Mouse (Mus musculus): ENCODE data around the gene Plekhg5. TPM values are rescaled to one million over a fixed set of nuclear protein-coding genes. Genes with fewer than 3 reads are reported as not detected.

The Plekhg5 gene
- polyA plus RNA-seq, 1 experiment from 2014 or later = 1.8 TPM

DNA sequence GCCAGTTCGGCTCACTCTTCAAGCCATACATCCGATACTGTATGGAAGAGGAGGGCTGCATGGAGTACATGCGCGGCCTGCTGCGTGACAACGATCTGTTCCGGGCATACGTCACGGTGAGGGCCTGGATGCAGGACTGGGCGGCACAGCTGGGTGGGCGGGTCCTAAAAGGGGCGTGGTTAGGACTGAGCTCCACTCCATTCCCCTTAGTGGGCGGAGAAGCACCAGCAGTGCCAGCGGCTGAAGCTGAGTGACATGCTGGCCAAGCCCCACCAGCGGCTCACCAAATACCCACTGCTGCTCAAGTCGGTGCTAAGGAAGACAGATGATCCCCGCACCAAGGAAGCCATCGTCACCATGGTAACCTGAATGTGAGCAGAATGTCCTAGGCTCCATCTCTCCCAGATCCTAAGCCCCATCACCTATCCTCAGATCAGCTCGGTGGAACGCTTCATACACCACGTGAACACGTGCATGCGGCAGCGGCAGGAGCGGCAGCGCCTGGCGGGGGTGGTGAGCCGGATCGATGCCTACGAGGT lies 35.7 kb downstream of the Plekhg5 start:
- 52% methylated on average over 30 of the region's 30 CpGs for WGBS (ENCODE audit: insufficient replicate concordance)
- TF ChIP-seq EP300 (IDR thresholded peaks at IDR 0.05; ENCODE audit: low read depth) (no peak), CTCF (IDR thresholded peaks at IDR 0.05; ENCODE audit: low read depth) (no peak)
- Histone ChIP-seq H3K36me3 (replicated peaks; ENCODE audit: insufficient read depth, low read length) (peaks cover 18% of the 10 kb centered on the region), H3K9me3 (ENCODE audit: low read length) (no peaks in the 10 kb centered on the region), H3K27me3 (ENCODE audit: insufficient read depth, low read length) (no peaks in the 10 kb centered on the region), H3K9ac (replicated peaks) (0 out of 2 replicates have a peak overlapping the region, but pooled peaks have one; percentile 38), H3K4me1 (ENCODE audit: insufficient read depth) (peaks cover 8% of the 10 kb centered on the region; the same call in 1 of the 2 replicates), H3K4me2 (ENCODE audit: low read depth, low read length) (peak overlapping the region; percentile 80), H3K4me3 (ENCODE audit: low read depth, low read length) (peak overlapping the region; percentile 45), H3K27ac (ENCODE audit: low read depth) (peak overlapping the region; percentile 78)
- ATAC-seq (peak; percentile 93), DNase-seq (peak; percentile 90)

DNA sequence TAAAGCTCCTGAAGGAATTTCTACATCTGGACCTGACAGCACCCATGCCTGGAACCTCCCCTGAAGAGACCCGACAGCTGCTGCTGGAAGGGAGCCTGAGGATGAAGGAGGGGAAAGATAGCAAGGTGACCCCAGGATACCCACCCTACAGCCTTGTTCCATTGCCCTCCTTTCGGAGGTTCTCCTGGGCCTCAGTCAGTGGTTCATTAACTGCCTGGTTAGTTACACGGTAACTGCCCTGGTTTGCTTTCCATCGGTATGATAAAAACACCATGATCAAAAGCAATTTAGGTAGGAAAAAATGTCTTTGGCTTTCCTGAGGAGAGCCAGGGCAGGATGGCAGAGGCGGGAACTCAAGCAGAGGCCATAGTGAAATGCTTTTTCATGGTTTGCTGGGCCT lies 36.4 kb downstream of the Plekhg5 start:
- Histone ChIP-seq H3K27ac (ENCODE audit: low read depth) (no peak overlapping the region), H3K4me2 (ENCODE audit: low read depth, low read length) (peak overlapping the region; percentile 80), H3K4me3 (ENCODE audit: low read depth, low read length) (no peak overlapping the region), H3K9ac (replicated peaks) (no peak overlapping the region), H3K36me3 (replicated peaks; ENCODE audit: insufficient read depth, low read length) (peaks cover 13% of the 10 kb centered on the region), H3K4me1 (ENCODE audit: insufficient read depth) (peaks cover 8% of the 10 kb centered on the region; the same call in 1 of the 2 replicates), H3K27me3 (ENCODE audit: insufficient read depth, low read length) (no peaks in the 10 kb centered on the region), H3K9me3 (ENCODE audit: low read length) (no peaks in the 10 kb centered on the region)
- DNase-seq (no peak), ATAC-seq (no peak)
- WGBS (ENCODE audit: insufficient replicate concordance) = 87% methylated on average over 5 of the region's 5 CpGs
- TF ChIP-seq EP300 (IDR thresholded peaks at IDR 0.05; ENCODE audit: low read depth) (no peak), CTCF (IDR thresholded peaks at IDR 0.05; ENCODE audit: low read depth) (no peak)

DNA sequence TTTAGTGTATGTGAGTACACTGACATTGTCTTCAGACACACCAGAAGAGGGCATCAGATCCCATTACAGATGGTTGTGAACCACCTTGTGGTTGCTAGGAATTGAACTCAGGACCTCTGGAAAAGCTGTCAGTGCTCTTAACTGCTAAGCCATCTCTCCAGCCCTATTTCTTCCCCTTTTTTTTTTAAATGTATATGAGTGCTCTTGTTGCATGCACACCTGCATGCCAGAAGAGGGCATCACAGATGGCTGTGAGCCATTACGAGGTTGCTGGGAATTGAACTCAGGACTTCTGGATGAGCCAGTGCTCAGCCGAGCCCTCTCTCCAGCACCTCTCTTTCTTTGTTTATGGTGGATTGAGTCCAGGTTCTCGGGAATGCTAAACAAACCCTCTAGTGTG lies 37.2 kb downstream of the Plekhg5 start:
- Histone ChIP-seq H3K36me3 (replicated peaks; ENCODE audit: insufficient read depth, low read length) (peaks cover 12% of the 10 kb centered on the region), H3K4me3 (ENCODE audit: low read depth, low read length) (no peak overlapping the region), H3K9ac (replicated peaks) (no peak overlapping the region), H3K27ac (ENCODE audit: low read depth) (no peak overlapping the region), H3K9me3 (ENCODE audit: low read length) (no peaks in the 10 kb centered on the region), H3K4me1 (ENCODE audit: insufficient read depth) (peaks cover 8% of the 10 kb centered on the region; the same call in 1 of the 2 replicates), H3K27me3 (ENCODE audit: insufficient read depth, low read length) (no peaks in the 10 kb centered on the region), H3K4me2 (ENCODE audit: low read depth, low read length) (no peak overlapping the region)
- 90% methylated on average over 3 of the region's 3 CpGs for WGBS (ENCODE audit: insufficient replicate concordance)
- DNase-seq (no peak), ATAC-seq (no peak)
- TF ChIP-seq EP300 (IDR thresholded peaks at IDR 0.05; ENCODE audit: low read depth) (no peak), CTCF (IDR thresholded peaks at IDR 0.05; ENCODE audit: low read depth) (0 out of 2 replicates have a peak, but pooled peaks have one; percentile 18)

DNA sequence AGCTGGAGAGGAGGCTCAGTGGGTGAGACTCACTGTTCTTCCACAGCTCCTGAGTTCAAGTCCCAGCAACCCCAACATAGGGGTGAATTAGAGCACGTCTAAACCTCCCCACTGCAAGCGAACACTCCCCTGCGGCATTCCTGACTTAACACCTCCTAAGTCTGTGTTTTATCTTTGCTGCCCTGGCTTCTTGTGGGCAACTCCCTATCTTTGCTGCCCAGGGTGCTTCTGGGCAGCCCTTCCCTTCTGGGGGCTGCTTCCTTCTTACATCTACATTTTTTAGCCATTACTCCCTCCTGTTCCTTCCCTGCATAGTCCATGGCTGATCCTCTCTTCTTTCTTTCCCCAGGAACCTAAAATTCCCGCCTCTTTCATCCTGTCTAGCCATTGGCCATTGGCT lies 38.4 kb downstream of the Plekhg5 start:
- Histone ChIP-seq H3K4me3 (ENCODE audit: low read depth, low read length) (no peak overlapping the region), H3K4me2 (ENCODE audit: low read depth, low read length) (peak overlapping the region; percentile 30), H3K27me3 (ENCODE audit: insufficient read depth, low read length) (peaks cover 11% of the 10 kb centered on the region), H3K9me3 (ENCODE audit: low read length) (no peaks in the 10 kb centered on the region), H3K9ac (replicated peaks) (no peak overlapping the region), H3K4me1 (ENCODE audit: insufficient read depth) (peaks cover 8% of the 10 kb centered on the region; the same call in 1 of the 2 replicates), H3K36me3 (replicated peaks; ENCODE audit: insufficient read depth, low read length) (peaks cover 12% of the 10 kb centered on the region), H3K27ac (ENCODE audit: low read depth) (peak overlapping the region; percentile 53)
- 55% methylated on average over 4 of the region's 4 CpGs for WGBS (ENCODE audit: insufficient replicate concordance)
- DNase-seq (no peak), ATAC-seq (peak; percentile 64)
- TF ChIP-seq CTCF (IDR thresholded peaks at IDR 0.05; ENCODE audit: low read depth) (no peak), EP300 (IDR thresholded peaks at IDR 0.05; ENCODE audit: low read depth) (peak; percentile 87)

DNA sequence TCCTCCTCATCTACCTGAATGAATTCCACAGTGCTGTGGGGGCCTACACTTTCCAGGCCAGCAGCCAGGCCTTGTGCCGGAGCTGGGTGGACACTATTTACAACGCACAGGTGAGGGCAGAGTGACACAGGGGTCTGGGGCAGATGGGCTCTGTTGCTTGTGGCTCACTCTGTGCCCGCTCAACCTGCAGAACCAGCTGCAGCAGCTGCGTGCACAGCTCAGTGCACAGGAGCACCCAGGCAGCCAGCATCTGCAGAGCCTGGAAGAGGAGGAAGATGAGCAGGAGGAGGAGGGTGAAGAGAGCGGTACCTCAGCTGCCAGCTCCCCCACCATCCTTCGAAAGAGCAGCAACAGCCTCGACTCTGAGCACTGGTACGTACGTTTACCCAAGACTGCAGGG lies 40.0 kb downstream of the Plekhg5 start:
- TF ChIP-seq CTCF (IDR thresholded peaks at IDR 0.05; ENCODE audit: low read depth) = no peak
- no peak for TF ChIP-seq EP300 (IDR thresholded peaks at IDR 0.05; ENCODE audit: low read depth)
- H3K4me2 ChIP-seq (ENCODE audit: low read depth, low read length) = no peak overlapping the region
- ATAC-seq (no peak), DNase-seq (no peak)
- H3K9me3 ChIP-seq (ENCODE audit: low read length) = no peaks in the 10 kb centered on the region
- peaks cover 11% of the 10 kb centered on the region; the same call in 1 of the 2 replicates for H3K4me1 ChIP-seq (ENCODE audit: insufficient read depth)
- no peak overlapping the region for H3K27ac ChIP-seq (ENCODE audit: low read depth)
- WGBS (ENCODE audit: insufficient replicate concordance) = 82% methylated on average over 9 of the region's 9 CpGs
- no peak overlapping the region for H3K9ac ChIP-seq (replicated peaks)
- no peak overlapping the region for H3K4me3 ChIP-seq (ENCODE audit: low read depth, low read length)
- H3K36me3 ChIP-seq (replicated peaks; ENCODE audit: insufficient read depth, low read length) = peaks cover 7% of the 10 kb centered on the region
- peaks cover 27% of the 10 kb centered on the region for H3K27me3 ChIP-seq (ENCODE audit: insufficient read depth, low read length)

DNA sequence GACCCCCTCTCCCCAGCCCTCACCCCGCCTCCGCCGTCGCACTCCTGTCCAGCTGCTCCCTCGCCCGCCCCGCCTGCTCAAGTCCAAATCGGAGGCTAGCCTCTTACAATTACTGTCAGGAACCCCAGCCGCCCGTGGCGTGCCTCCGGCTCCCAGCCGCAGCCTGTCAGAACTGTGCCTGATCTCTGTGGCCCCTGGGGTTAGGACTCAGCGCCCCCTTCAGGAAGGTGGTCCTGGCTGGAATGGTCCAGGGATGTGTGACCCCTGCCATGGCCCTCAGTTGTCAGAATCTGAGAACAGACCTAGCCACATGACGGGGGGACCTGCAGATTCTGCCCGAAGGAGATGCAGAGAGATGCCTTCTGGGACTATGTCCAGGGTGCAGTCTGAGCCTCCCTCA lies 41.8 kb downstream of the Plekhg5 start:
- H3K36me3 ChIP-seq (replicated peaks; ENCODE audit: insufficient read depth, low read length) = peaks cover 7% of the 10 kb centered on the region
- H3K9me3 ChIP-seq (ENCODE audit: low read length) = no peaks in the 10 kb centered on the region
- H3K27ac ChIP-seq (ENCODE audit: low read depth) = no peak overlapping the region
- peaks cover 43% of the 10 kb centered on the region for H3K27me3 ChIP-seq (ENCODE audit: insufficient read depth, low read length)
- ATAC-seq (no peak), DNase-seq (no peak)
- no peak for TF ChIP-seq CTCF (IDR thresholded peaks at IDR 0.05; ENCODE audit: low read depth)
- no peak for TF ChIP-seq EP300 (IDR thresholded peaks at IDR 0.05; ENCODE audit: low read depth)
- no peak overlapping the region for H3K4me2 ChIP-seq (ENCODE audit: low read depth, low read length)
- H3K4me1 ChIP-seq (ENCODE audit: insufficient read depth) = peaks cover 6% of the 10 kb centered on the region; the same call in 1 of the 2 replicates
- H3K9ac ChIP-seq (replicated peaks) = no peak overlapping the region
- 88% methylated on average over 16 of the region's 16 CpGs for WGBS (ENCODE audit: insufficient replicate concordance)
- H3K4me3 ChIP-seq (ENCODE audit: low read depth, low read length) = no peak overlapping the region

Measured in liver, postnatal 0 days (tissue).